Mouse (Mus musculus) CD4-positive, CD25-positive, alpha-beta regulatory T cell, adult 4 months (primary cell): ENCODE measurements around the gene Tsen15. TPM values are rescaled to one million over a fixed set of nuclear protein-coding genes. Genes with fewer than 3 reads are reported as not detected.
"Not testable (repeated sequence)": the region's sequence is repeated elsewhere in the genome, so short reads cannot be mapped to it uniquely, and the experiment has no call there.

Experiments used
- ATAC-seq: one replicate; pipeline ENCODE4 v1.8.0; 2017
- polyA plus RNA-seq, 2 experiments: library from polyadenylated mRNA; unstranded; fragments of 100-300 nt; shearing (Covaris generic); gene quantifications; one replicate each; pipeline ENCODE4 v1.2.1; 2017

Tsen15 gene
- 10 to 100 TPM; 13.7 to 15.0 TPM for polyA plus RNA-seq

DNA sequence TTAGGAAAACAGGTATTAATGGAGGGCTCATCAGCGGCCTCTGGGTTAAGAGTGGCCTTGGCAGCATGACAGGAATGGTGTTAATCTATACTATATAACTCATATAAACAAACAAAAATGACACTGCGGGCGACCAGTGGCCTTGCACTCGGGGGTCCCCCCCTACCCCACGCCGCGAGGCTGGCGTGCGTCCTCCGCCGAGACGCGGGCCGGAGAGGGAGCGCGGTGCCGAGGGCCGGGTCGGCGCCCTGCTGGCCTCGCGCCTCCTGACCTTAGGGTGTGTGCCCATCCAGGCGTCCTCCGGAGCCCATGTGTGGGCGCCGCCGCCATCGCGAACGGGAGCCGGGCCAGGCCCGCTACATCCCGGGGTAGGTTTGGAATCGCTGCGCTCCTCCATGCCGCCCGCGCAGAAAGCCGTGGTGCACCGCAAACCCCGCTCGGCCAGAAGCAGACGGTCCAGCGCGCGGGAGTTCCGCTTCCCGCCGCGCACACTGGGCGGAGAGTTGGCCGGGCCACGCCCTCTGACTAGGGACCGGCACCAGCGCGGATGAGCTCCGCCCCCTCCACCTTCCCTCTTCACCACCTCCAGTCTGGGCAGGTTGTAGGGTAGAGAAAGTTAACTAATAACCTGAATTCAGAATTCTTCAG is at the start of gene Tsen15:
Gene Tsen15 (minus strand): TSS at position 501 of the 648 bp plus-strand sequence.
- peak; percentile 96 for ATAC-seq

DNA sequence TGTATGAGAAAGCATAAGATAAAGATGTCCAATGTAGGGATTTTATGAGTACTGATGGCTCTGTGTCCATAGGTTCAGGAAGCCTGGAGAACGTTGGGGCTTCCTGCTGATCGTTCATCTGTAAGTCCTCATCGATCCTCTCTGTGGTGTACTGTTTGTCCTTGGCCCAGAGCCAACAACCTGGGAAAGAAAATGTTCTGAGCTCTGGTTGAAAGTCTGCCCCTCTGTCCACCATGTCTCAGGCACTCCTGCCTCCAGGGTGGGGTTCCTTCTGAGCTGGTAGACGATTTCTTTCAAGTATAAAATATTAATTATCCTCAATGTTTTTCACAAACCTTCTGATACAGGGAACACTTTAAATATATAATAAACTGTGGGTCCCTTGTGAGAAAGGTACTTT is 47.7 kb upstream of the Tsen15 start:
- ATAC-seq = no peak

DNA sequence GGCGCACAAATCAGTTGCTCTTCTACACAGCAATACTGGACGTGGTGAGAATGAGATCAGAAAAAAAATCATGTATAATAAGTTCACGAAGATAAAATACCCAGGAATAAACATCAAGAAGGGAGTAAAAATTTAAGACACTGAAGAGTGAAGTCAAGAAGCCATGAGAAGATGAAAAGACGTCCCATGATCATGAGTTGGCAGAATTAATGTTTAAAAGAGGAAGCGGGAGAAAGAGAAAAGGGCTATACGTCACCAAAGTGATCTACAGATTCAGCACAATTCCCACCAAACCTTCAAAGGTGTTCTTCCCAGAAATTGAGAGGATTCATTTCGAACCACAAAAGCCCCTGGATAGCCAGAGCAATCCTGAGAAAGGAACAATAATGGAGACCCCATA is 43.3 kb upstream of the Tsen15 start:
- no peak for ATAC-seq

DNA sequence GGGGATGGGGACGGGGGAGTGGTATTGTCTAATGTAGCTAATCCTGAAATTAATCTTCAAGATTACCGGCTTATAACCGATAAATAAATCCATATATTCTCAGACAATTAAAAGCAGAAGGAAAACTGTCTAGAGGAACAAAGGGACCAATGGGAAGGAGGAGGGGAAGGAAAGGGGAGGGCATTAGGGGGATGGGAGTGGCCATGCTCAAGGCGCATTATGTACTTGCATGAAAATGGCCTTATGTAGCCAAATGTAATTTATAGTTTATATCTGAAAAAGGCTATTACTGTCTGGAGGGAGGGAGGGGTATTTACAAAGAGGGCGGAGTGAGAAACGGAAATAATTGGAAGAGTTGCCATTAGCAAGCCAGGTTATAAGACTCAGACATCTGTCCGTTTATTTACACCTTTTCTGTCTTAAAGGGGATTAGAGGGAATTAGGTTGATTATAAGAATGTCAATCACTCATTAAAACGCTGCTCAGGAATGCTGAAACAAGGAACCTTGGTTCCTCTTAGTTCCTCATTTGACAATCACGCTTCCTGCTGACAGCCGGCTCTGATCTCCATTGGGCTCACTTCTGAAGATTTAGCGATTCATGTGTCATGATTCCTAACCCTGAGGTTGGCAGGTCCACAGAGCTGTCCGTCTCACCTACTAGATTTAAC is 41.6 kb upstream of the Tsen15 start:
- no peak for ATAC-seq

DNA sequence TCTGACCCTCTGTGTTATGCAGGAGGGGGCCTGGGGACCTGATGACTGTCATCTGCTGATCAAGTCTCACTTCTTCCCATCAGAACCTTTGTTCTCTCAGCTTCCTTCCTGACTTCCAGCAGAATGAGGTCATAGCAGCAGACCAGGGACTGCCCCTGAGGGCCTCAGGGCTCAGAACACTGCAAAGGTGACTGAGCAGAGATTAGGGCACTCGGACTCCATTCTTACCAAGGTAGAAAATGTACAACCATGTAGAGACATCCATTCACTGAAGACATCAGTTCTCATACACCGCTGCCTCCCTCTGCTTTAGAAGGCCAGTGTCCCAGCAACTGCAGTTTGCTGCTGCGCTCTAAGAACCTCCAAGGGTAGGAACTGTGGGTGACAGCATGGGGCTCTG is 36.6 kb upstream of the Tsen15 start:
- no peak for ATAC-seq

DNA sequence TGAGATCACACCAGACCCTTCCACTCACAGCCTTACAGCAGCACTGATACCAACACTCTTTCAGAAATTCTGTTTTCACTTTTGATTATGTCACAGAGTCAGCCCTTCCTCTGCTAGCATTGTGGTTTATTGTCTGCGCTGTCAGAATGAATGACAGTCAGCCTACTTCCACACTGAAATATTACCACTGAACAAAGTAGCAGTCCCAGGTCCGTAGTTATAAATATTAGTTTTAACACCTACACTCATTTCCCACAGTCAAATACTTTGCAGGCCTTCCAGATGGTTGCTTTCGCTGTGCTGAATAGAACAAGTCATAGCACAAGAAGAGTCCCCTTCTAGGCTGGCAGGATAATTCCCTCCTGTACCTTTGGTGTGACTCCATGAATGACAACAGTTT is 35.8 kb upstream of the Tsen15 start:
- ATAC-seq = no peak

DNA sequence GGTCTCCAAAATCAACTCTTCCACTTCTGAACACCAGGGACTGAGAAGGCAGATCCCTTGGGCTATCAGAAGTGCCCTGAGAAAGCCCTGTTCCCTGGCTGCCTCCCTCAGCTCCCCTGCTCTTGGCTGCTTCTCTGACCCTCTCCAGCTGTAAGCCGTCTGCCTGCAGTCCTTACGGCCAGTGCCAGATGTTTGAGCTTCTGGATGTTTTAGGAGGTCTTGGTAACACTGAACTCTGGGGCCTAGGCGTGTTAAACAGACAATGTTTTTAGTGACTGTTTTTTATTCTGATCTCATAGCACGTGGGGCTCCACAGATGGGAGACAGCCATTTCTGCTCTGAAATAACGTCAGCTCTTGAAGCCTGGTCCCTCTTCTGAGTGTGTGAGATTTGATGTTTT is 31.1 kb upstream of the Tsen15 start:
- no peak for ATAC-seq

DNA sequence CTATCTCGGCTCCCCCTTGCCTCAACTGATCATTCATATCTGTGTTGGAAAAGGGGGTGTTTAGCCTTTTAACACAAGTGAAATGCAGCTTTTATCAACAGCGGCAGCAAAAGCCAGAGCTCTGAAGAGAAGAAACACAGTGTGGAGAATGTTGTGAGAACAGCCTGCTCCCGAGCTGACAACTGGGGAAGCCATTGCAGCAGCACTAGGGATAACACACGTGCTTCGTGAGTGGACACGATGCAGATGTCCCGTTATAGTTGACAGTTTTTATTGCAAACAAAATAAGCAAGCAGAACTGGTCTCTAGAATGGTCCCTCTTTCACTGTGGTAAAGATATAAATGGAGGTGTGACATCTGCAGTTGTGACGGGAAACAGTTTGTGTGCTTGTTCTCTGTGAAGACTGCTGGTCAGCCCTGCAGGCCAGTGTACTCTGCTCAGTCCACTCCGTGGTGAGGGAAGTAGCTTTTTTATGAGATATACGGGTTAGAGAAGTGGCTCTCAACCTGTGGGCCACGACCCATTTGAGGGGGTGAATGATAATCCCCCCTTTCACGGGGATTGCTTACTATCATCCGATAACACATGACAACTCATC is 29.9 kb upstream of the Tsen15 start:
- no peak for ATAC-seq

DNA sequence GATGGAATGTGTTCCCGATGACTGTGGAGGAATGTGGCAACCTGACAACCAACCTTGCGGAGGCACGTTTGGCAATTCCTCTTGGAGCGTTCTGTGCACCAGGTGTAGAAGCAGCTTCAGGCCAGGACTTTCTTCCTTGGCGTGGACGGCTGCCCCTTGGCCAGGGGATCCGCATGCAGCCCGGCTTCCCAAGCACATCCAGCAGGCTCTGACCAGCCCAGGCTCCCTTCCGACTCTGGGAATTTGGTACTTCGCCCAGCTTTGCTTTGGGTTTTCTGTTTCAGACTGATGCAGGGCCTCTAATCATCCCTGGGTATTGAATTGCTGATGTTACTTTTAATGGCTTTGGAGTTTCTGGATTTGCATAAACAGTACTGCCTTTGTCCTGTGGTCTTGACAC is 28.0 kb upstream of the Tsen15 start:
- ATAC-seq = no peak

DNA sequence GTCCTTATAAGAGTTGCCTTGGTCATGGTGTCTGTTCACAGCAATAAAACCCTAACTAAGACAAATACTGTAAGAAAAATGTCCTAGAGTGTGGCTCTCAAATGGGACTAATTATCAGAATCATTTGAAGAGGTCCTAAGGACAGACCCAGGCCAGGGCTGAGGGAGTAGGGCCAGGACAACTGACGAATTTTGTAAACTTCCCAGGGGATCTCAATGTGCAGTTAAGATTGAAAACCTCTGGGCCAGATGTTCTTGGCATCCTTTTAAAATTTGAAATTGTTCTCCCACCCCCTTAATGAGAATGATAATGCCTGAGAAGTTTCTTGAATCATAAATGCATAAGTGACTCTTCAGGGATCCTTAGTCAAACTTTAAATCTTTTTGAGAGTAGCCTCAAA is 27.5 kb upstream of the Tsen15 start:
- no peak for ATAC-seq

DNA sequence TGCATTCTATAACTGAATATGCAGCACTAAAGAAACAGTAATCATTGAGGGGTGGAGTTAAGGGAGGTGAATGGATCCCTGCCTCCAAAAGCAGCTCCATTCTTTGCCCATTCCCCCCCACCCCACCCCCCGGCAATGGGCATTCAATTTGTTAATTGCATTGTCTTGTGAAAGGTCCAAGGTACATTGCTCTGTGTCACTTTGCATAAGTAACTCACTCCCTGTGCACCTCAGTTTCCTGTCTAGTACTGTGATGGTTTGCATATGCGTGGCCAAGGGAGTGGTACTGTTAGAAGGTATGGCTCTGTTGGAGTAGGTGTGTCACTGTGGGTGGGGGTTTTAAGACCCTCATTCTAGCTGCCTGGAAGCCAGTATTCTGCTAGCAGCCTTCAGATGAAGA is 26.6 kb upstream of the Tsen15 start:
- no peak for ATAC-seq

DNA sequence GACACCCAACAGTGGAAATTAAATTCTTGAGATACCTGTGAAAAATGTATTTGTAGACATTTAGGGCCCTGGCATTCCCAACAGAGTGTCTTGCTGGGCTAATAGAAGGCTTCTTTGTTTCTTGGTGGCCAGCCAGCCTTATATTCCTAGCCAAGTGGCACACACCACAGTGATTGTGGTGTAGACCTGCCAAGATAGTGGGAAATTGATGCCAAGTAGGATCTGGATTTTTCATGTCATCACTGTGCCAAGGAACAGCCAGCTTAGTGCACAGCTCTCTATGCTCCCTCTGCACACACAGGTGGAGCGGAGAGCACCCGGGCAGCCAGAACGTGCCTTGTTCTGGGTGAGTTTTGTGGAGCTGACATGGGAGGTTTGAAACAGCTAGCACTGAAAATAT is 24.2 kb upstream of the Tsen15 start:
- ATAC-seq = no peak

DNA sequence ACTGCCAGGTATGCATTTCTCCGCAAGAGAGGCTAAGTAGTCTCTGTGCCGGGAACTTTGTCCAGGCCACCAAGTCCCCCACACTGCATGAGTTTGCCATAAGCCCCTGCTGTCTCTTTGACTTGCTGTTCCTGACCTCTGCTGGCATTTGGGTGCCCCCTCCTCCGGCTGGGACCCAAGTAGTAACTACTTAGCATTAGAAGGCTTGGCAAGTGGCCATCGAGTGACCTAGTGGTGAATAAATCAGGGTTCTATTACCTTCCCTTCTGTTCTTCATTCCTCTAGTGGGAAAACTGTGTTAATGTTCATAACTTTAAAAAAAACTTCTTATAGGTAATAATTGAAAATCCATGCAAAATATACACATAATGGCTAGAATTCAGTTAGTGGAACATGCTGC is 22.9 kb upstream of the Tsen15 start:
- no peak for ATAC-seq

DNA sequence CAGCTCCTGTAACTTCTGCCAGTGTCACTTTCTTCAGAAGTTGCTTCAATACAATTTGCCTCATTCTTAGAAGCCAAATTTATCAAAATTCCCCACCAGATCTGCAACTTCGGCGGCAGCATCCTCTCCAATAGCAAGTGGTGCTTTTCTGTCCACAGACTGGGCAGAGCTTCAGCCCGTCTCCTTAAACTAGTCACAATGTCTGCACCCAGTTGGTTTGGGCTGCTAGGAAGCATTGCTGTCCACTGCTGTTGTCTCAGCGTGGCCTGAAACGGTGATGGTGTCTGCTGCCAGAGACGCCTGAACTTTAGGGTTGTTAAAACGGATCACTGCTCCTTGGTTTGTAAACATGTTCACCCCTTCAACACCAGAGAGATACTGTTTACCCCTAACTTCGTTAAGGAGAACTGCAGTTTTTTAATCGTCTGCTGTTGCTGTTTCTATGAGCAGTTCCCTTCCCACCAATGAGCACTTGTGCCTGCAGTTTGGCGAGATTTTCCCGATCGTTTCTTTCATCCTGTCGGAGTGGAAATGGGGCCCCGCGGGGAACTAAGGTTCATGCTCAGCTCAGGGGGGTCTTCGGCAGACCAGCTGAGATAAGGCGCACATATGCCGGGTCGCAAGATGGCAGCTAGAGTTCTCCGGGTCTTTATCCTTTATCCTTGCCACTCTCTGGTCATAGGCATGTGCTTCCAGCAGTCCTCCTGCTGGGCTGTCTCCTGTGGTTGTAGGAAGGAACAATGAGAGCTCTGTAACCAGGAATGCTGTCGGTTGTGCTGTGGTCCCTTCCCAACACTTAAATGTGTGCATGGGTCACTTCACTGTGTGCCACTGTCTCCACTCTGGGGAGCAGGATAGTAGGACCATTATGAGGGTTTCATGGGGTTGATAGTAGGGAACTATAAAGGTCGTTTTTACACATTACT is 20.8 kb upstream of the Tsen15 start:
- no peak for ATAC-seq

DNA sequence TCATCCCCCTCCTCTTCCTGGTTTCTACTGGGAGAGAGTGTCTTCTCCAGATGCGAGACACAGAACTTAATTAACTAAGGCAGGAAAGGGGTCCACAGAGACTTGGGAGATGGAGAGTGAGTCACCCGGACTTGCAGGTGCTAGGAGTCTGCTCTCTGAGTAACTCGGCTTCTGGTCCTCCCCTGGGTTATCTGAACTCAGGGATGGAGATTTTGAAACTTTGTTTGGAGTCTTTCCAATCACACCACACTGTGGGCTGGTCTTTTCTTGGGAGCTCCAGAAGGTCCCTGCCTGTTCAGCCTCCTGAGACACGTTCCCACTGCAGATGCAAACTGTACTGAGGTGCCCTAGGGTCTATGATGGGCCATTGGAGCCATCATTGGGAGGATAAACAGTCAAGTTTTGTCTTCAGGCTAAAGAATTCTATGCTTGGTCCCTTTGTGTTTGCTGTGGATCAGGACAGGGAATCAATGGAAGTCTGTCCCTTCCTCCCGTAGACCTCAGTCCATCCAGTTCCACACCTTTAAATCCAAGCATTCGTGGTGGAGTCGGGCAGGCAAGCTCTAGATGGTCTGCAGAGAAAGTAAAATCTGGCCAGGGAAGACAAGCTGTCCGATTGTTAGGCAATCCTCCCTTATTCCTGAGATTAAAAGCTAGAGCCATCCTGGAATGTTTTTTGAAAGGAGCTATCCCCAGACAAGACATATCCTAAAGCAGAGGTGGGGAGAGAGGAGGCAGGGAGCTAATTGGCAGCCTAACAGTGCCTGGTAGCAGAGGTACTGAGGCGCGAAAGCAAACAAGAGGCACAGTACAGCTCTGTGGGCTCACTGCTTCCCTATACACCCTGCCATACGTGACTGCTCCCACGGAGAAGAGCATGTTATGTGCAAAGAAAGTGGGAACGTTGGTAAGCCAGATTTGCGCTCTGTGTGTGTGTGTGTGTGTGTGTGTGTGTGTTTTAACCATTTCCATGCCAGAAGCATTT is 14.4 kb upstream of the Tsen15 start:
- ATAC-seq = no peak

DNA sequence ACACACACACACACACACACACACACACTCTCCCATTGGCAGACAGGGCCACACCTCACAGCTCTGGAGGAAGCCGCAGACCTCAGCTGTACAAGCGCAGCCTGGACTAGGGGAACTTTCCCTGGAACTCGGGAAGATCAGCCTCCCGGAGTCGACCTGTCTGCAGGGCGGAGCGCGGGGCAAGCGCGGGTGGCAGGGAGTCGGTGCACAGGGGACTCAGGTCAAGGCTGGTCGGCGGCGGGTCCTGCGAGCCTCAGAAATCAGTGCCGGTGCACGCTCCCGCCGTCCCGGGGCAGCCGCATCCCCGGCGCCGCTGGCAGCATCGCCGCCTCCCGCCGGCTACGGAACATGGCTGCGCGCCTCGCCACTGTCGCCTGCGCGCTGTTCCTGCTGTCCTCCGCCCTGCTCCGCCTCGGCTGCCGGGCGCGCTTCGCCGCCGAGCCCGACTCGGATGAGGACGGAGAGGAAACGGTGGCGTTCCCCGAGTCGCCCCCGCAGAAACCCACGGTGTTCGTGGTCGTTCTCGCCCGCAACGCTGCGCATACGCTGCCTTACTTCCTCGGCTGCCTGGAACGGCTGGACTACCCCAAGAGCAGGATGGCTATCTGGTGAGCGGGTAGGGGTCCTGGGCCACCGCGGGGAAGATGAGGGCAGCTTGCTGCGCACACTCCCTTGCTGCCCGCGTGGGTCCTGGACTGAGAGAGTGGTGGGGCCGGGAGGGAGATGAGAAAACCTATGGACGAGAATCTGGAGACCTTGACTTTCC is 13.5 kb upstream of the Tsen15 start, which contains the start of gene Colgalt2:
Gene Colgalt2 (plus strand): TSS at position 41 of the 766 bp plus-strand sequence.
- ATAC-seq = peak; percentile 66

DNA sequence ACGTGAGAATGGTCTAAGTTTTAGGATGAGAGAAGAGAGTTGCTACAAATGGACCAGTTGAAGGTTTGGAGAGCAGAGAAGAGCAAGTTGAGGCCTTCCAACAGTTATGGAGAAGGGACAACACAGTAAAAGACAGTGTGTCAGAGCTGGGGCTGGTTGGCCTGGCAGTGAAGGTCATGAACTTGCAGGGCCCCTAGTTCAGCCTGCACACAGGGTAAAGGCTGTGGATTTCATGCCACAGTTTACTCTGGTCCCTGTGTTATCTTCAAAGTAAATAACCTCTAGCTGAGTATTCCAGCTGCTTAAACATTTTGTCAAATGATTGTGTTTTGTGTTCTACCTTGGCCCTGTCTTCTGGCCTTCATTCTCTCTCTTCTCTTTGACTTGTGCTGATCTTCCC is 12.2 kb upstream of the Tsen15 start:
- ATAC-seq = no peak

DNA sequence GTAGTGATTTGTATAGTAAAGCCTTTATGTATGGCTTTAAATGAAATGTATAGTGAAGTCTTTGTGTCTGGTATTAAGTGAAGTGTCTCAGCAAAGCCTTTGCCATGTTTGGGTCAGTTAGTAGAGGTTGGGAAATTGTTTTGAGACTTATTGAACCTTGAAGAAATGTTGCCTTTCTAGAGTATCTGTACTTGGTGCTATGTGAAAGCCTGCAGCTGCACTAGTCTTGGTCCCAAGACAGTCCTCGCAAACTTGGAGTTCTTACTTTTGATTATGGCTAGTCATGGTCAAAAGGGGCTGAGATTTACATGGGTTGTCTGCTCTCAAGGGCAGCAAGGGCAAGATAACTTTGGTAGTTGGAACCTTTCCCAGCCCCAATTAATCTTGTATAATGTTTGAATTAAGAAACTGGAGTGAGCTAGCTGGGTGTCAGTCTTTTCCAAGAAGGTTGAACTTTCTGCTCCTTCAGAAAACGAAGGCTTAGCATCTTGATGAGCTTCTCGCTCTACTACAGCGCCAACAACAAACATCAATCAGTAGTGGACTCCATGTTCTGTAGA is 8.5 kb upstream of the Tsen15 start:
- ATAC-seq = no peak

DNA sequence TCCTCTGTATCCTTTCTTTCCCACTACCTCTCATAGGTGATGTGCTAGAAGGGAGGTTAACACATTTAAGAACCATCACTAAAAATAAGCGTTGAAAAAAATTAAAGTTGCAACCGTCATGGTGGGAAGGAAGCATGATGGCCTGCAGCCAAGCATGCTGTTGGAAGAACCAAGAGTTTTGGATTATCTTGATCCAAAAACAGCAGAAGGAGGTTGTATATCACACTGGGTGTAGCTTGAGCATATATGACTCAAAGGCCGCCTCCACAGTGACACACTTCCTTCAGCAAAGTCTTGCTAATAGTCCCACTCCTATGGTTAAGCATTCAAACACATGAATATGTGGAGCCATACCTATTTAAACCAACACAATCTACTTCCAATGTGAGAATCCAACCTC is 7.6 kb upstream of the Tsen15 start:
- no peak for ATAC-seq

DNA sequence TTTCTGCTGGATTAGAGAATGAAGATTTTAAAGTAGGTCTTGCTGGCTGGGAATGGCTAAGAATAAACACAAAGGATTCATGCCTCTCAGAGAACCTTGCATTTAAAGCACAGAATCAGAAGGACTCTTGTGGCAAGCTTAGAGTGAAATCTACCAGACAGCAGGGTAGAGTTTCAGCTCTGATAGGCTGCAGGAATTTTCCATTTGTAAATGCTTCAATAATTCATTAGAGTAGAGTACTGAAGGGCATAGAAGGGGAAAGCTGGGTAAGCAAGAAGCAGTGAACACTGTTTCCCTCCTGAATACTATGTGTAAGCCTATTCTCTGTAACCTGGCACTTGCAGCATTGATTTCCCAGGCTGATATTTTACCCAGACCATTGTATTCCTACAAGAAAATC is 2.8 kb upstream of the Tsen15 start:
- no peak for ATAC-seq

DNA sequence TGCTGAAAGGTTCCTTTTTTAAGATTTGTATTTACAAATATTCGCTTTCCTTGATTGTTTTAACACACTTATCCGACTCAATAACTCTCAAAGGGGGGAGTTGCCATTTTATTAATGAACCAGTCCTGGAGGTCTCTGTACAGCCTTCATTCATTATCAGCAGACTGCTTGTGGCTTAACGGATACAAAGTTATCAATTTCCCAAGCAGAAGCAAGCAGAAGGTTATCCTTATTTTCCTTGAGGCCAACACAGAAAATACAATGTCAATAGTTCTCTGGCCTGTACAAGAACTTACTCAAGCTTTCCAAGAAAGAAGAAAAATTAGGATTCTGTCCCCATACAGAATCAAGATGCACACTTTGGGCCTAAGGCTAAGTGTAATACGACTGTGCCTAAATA is 795 bp downstream of the Tsen15 start:
- not testable (repeated sequence) for ATAC-seq
